Mouse (Mus musculus) T-helper 2 cell (primary cell): ENCODE measurements around the gene Lims1.

Source experiments
- in situ Hi-C: fragments of 300-600 bp; cut with MboI, MseI; formaldehyde crosslinking; loops from one replicate; pipeline ENCODE4 v1.15.1; 2025; ENCODE audit warnings: high pct_unique_total_duplicates

Lims1 gene

DNA sequence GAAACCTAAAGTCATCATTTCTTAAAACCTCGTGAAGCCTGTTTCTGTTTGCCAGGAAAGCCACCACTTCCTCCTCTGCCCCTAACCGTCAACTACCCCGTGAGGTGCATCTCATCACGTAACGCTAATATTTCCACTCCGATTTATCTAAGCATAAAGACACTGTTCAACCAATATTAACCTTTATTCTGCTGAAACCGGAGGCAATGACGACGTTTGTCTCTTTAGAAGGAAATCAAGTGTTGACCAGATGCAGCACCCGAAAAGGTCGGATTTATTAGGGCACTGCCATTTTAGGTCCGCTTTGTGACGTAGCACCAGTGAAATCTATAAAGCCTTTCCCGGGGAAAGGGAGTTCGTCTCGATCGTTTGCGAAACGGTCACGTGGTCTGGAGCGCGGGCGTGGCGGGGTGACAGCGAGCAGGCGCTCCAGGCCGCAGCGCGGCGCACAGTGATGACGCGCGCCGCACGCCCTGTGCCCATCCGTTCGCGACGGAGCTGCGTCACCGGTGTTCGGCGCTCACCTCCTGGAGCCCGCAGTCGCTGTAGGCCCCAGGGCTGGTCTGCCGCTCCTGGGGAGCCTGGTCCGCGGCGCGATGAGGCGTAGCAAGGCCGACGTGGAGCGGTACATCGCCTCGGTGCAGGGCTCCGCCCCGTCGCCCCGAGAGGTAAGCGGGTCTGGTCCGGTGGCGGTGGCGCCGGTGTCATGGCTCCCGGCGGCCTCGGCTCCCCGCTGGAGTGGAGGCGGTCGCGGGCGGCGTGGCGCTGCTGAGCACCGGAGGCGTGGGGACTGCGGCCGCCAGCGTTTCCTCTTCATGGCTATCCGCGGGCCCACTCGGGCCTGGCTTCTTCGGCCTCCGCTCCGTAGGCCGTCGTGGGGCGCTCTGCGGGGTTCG is 123.4 kb downstream of the Lims1 start, which contains the start of gene Ranbp2:
Gene Ranbp2 (plus strand): TSS at position 537 of the 896 bp plus-strand sequence.
- in situ Hi-C loops, result no loop called here

DNA sequence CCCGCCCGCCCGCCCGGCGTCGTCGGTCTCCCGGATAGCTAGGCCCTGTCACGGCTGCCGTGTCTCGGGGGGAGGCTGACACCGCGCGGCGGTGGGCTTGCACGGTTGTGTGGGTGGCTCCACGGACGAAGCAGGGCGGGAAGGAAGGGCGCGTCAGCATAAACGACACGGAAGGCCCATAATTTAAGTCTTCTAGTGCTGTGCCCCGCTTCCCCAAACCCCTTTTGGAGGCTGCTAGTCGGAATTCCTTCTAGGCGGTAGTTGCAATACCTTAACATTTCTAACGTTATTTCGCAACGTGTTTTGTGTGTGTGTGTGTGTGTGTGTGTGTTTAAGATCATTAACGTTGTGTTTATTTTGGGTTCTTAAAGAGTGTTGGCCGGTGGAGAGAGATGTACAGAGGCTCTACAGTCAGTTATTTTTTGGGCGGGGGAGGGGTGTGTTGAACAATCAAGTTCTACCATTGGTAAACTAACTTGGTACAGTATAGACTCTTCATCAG is 124.1 kb downstream of the Lims1 start:
- in situ Hi-C loops, result no loop called here

DNA sequence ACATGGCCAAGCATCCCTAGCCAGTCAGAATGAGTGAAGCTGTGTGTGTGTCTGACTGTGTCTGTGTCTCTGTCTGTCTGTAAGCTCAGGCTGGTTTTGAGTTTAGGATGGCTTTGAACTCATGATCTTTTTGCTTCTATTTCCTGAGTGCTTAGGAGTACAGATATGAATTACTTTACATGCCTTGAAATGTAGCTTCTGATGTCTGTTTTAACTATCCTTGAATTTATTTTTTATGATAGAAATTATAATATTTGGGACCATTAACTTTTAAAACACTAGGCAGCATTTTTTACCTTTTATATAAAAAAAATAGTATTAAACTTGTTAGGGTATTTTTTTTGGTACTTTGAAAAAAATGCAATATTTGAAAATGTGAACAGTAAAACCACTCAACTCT is 128.3 kb downstream of the Lims1 start:
- in situ Hi-C loops, result loop anchor here (25.0 kb wide), 2 partner anchors 939 to 1436 kb away; partner anchors contain the start of gene Dnajb12

DNA sequence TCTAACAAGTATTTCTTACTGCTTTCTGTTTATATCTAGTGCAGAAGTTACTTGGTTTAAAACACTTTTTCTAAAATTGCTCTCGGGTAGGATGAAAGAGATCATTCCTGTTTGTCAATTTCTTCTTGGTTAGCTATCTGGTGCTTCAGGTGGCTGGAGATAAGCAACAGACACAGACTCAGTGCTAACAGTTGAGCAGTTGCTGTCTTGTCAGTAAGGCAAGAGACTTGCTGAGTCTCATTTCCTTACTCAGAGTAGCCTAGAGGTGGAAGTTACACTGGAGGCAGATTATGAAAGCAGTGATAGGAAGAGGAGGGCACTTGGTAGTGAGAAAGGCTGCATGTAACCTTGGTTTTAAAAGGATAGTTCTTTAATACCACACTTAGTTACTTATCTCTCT is 128.9 kb downstream of the Lims1 start:
- in situ Hi-C loops, result loop anchor here (25.0 kb wide), 2 partner anchors 940 to 1435 kb away; partner anchors contain the start of gene Dnajb12

DNA sequence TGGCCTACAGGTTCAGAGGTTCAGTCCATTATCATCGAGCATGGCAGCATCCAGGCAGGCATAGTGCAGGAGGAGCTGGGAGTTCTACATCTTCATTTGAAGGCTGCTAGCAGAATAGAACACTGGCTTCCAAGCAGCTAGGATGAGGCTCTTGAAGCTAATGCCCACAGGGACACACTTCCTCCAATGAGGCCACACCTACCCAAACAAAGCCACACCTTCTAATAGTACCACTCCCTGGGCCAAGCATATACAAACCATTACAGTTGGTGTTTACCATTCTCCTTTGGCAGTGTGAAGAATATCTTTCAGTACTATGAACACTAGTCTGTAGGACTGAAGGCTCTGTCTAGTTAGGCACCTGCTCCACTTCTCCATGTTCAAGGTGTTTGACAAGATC is 136.6 kb downstream of the Lims1 start:
- in situ Hi-C loops, result loop anchor here (25.0 kb wide), 2 partner anchors 948 to 1427 kb away; partner anchors contain the start of gene Dnajb12
